Mouse (Mus musculus): ENCODE measurements around the gene Gstm2.
"Not testable (repeated sequence)": the region's sequence is repeated elsewhere in the genome, so short reads cannot be mapped to it uniquely, and the experiment has no call there.

Gene Gstm2

DNA sequence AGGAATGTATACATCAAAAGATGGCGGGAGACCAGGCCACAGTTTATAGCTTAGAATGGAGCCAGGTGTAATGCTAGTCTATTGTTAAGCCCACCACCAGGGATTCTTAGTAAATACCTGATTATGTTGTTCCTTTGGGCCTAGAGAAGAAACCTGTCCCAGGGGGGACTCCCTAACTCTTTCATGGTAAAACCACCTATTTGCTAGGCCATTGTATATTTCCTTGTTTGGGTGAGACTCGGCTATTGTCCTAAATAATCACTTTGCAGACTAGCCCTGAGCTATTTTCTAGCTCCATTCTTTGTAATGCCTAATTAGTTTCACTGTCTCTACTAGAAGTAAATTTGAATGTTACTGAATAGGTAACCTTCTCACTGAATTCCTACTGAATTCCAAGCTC lies 9.7 kb upstream of the Gstm2 start:
- DNase-seq, result not testable (repeated sequence)

DNA sequence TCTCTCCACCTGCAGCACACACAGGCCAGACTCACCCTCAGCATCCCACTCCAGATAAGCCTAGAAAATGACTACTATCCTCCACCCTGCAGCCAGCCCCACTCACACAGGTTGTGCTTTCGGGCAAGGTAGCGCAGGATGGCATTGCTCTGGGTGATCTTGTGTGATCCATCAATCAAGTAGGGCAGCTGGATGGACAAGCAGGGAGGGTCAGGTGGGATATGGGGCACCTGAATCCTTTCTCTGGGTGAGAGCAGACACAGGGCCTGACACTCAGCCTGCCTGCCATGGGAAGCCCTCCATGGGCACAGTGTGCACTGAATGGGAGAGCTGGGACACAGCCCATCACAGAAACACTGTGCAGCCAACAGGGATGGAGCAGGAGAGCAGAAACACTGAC lies 1.1 kb downstream of the Gstm2 start:
- DNase-seq, result not testable (repeated sequence)

- DNase-seq, result no peak
Measured at GRCm38 (mm10) chr3:107984471-107984870, 1.8 kb downstream of the Gstm2 start.

GRCm38 (mm10) chr3:107983771-107984170 lies 2.5 kb downstream of the Gstm2 start:
- no peak for DNase-seq

GRCm38 (mm10) chr3:107982726-107983125 lies 3.5 kb downstream of the Gstm2 start:
- no peak for DNase-seq

- no peak for DNase-seq
Measured at GRCm38 (mm10) chr3:107981261-107981660, 5.0 kb downstream of the Gstm2 start.

- DNase-seq, result no peak
Measured at GRCm38 (mm10) chr3:107977691-107978090, 8.6 kb downstream of the Gstm2 start.

- no peak for DNase-seq
Measured at GRCm38 (mm10) chr3:107974237-107974636, 12.0 kb downstream of the Gstm2 start.

GRCm38 (mm10) chr3:107972070-107972469 lies 14.2 kb downstream of the Gstm2 start:
- DNase-seq, result no peak

DNA sequence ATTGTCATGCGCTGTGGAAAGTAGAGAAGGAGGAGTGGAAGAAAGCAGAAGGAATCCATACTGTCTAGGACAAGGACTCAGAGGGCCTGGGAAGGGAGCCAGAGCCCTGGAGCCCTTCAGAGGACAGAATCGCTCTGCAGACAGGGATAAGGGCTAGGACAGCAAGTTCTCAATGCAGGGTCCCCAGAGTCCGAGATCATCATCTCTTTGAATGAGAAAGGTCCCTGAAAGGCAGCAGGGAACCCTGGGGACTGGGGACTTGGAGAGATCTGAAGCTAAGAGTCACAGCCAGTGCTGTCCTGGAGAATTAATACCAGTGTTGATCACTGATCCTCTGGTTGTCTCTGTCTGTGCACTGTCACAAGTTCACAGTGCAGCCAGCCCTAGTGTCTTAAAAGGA lies 15.2 kb downstream of the Gstm2 start:
- DNase-seq, result not testable (repeated sequence)

- DNase-seq, result no peak
Measured at GRCm38 (mm10) chr3:107968724-107969395, 17.4 kb downstream of the Gstm2 start, which contains the start of gene Gstm3. Gstm3 (minus strand) TSS chr3:107969283.

DNA sequence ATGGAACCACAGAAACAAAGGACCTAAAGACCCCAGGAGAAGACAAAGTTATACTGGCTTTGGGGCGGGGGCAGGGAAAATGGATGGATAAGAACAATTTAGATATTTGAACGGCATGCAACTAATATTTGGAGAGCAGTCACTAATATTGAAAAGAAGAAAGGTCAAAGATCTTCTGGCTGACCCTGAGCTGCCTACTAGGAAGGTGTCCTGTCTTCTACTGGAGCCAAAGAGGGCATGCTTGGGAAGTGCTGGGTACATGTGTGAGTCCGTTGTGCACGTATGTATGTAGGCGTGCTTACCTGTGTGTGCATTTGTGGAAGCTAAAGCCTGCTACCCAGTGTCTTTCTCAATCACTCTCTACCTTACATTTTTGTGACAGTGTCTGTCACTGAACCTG lies 19.6 kb downstream of the Gstm2 start:
- no peak for DNase-seq

DNA sequence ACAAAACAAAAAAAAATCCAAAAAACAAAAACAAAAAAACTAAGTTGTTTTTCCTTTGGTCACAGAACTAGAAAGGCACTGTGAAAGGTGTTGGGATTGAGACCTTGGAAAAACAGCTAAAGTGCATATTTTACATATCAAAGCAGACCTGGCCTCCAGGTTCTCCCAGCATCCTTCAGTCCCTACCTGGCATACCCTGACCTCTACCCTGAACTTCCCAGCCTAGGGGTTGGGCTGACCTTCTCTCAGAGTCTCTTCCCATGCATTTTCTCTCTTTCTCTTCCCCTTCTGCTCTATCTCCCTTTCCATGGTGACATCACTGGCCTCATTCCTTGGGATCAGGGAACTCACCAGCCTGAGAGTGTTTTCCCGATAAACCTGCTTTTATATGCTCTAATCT lies 20.7 kb downstream of the Gstm2 start:
- no peak for DNase-seq

DNA sequence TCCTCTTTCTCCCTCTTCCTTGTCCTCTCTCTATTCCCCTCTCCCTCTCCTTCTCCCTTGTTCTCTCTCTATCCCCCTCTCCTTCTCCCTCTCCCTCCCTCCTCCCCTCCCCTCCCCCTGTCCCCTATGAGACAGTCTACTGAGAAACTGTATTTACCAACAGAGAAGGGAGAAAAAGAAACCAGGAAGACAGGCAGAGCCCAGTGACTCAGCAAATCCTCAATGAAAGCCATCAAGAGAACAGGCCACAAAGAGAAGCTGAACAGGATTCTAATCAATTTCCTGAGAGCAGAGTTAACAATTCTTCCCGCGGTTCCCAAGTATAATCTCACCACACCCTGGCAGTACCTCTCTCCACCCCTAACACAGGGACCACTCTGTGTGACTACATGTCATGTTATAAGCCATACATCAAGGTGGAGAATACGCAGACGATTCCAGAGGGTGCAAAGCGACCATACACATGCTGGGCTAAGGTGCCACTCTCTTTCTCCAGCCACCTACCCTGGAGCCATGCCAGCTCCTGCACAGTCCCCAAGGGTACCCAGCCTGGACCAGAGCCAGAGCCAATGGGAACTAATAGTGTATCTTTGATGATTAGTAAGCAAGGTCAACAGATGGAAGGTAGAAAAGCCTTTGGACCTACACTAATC lies 21.5 kb downstream of the Gstm2 start:
- DNase-seq, result no peak

- no peak for DNase-seq
Measured at GRCm38 (mm10) chr3:107964026-107964425, 22.2 kb downstream of the Gstm2 start.

GRCm38 (mm10) chr3:107955260-107955659 lies 31.0 kb downstream of the Gstm2 start:
- not testable (repeated sequence) for DNase-seq

GRCm38 (mm10) chr3:107953906-107954305 lies 32.3 kb downstream of the Gstm2 start:
- DNase-seq, result no peak

DNA sequence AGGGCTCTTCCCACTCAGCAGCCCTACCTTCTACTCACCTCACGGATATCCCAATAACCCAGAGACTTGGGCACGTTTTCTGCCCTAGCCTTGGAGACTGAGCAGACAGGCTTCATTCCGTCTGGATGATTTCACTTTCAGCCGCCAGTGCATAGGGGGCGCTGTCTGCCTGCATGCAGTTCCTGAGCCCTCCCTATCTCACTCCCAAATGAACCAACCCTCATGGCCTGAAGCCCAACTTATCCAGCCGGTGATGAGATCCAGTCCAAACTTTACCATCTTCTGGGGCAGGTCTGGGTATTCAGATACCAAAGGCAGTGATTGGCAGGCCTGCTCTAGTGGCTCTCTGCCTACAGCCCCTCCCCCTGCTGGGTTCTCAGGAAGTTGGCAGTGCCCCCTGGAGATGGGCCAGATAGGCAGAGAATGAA lies 32.9 kb downstream of the Gstm2 start:
- DNase-seq, result peak; percentile 29

GRCm38 (mm10) chr3:107950531-107950930 lies 35.7 kb downstream of the Gstm2 start:
- no peak for DNase-seq

GRCm38 (mm10) chr3:107949461-107949860 lies 36.8 kb downstream of the Gstm2 start:
- DNase-seq, result not testable (repeated sequence)

- no peak for DNase-seq
Measured at GRCm38 (mm10) chr3:107945729-107946128, 40.5 kb downstream of the Gstm2 start.

DNA sequence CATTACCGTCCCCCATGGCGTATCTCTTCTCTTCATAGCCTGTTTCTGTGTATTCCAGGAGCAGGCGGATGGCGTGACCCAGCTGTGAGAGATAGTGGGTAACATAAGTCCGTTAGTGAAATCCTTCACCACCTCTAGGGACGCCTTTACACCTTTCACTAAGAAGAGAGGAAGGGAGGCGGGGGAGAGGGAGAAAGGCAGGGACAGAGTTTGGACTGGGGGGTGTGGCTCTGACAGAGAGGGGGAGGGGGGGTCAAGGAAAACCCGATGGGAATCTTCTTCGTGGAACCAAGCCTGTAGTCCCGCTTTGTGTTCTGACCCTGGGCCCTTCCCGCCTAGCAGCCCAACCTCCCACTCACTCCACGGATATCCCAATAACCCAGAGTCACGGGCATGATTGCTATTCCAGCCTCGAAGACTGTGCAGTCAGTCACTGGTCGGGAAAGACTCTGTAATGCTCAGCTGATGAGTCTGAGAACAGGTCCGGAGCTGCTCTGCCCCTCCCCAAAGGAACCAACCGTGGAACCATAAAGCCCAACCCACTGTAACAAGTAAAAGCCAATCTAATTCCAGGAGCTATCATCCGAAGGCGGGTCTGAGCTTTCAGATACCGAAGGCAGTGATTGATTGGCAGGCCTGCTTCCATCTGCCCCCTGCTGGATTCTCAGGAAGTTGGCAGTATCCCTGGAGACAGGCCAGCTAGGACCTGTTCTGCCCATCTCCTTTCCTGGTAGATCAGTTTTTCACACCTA lies 42.8 kb downstream of the Gstm2 start, which contains the start of gene Gstm6:
Gene Gstm6 (minus strand): TSS at position 511 of the 752 bp plus-strand sequence.
- DNase-seq, result no peak

GRCm38 (mm10) chr3:107941261-107941660 lies 45.0 kb downstream of the Gstm2 start:
- no peak for DNase-seq

- DNase-seq, result no peak
Measured at GRCm38 (mm10) chr3:107940524-107940923, 45.7 kb downstream of the Gstm2 start.

All from cerebellum, adult 11-12 months (tissue).